Mouse (Mus musculus): ENCODE measurements around the gene Kazn.

Kazn gene

DNA sequence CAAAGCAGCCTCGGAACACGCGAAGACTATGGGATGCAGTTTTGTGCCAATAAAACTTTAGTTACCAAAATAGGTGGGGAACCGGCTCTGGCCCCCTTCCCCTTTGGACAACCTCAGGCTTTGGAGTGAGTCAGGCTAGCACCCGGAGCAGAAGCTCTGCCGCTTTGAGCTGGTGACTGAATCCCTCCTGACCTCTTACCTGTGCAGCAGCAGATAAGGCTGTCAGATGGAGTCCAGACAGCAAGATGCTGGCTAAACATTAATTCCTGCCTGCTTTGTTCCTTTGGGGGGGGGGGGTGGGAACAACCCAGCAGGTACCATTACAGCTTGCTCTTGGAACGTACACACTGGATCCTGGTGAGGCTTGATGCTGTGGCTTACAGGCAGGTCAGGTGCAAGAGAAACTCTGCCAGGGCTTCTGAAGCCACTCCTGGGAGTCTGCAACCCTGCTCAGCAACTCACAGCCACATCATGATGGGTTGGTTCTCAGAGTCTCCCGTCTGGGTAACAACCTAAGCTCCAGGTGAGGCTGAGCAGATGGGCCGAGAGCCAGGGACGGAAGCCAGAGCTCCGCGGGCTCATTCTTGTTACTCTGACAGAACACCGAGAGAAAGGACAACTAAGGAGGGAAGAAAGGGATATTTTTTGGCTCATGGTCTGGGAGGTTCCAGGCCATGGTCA lies 54.2 kb downstream of the Kazn start:
- POLR2A ChIA-PET, result interaction anchor here in 3 of 4 experiments (0.6 to 2.8 kb wide), 11 partner anchors 11 to 1089 kb away, joined by 3 to 14 read pairs (median 4); no protein-coding TSS in a partner anchor
- CTCF ChIA-PET, result interaction anchor here (0.6 to 3.5 kb wide), 13 partner anchors 10 to 592 kb away, joined by 3 to 17 read pairs (median 7); no protein-coding TSS in a partner anchor

GRCm38 (mm10) chr4:142183591-142183990 lies 55.6 kb downstream of the Kazn start:
- ChIA-PET POLR2A (interaction anchor here in 3 of 4 experiments (0.9 to 2.8 kb wide), 7 partner anchors 9 to 36 kb away, joined by 3 to 14 read pairs (median 4); no protein-coding TSS in a partner anchor), CTCF (interaction anchor here in 3 of 4 experiments (0.6 to 3.5 kb wide), 4 partner anchors 30 to 65 kb away, joined by 3 to 17 read pairs (median 8); no protein-coding TSS in a partner anchor)

- CTCF ChIA-PET, result interaction anchor here in 1 of 4 experiments (3.5 kb wide), 1 partner anchor 66 kb away, joined by 17 read pairs; no protein-coding TSS in a partner anchor
Measured at GRCm38 (mm10) chr4:142183015-142183414, 56.2 kb downstream of the Kazn start.

DNA sequence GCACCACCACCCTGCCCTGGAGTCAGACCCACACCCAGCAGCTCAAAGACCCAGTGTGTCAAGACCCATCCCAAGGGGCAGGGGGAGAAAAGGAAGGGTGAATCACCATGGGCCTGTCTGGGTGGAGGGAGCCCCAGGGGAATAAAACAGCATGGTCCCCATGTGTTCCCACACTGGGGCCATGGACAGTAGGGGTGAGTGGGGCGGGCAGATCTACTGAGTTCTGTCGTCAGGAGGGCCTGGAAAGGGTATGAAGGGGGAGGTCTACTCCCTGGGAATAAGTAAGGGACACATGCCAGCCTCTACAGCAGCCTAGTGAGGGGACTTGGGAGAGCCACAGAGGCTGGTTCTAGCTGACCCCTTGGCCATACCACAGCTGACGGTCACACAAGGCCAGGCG lies 57.6 kb downstream of the Kazn start:
- CTCF ChIA-PET, result no interaction called here
- POLR2A ChIA-PET, result interaction anchor here in 2 of 4 experiments (1.0 to 5.7 kb wide), 6 partner anchors 9 to 57 kb away, joined by 3 to 43 read pairs (median 8); no protein-coding TSS in a partner anchor

More at GRCm38 (mm10) chr4:142183015-142183414, 56.2 kb downstream of the Kazn start:
- POLR2A ChIA-PET, result no interaction called here

- POLR2A ChIA-PET, result interaction anchor here in 2 of 4 experiments (0.5 to 5.7 kb wide), 17 partner anchors 8 to 249 kb away, joined by 3 to 43 read pairs (median 6); partner anchors contain the start of gene Kazn (in 1 of the 2)
- CTCF ChIA-PET, result interaction anchor here (0.6 to 2.9 kb wide), 7 partner anchors 15 to 68 kb away, joined by 3 to 13 read pairs (median 6); no protein-coding TSS in a partner anchor
Measured at GRCm38 (mm10) chr4:142180874-142181273, 58.3 kb downstream of the Kazn start.

DNA sequence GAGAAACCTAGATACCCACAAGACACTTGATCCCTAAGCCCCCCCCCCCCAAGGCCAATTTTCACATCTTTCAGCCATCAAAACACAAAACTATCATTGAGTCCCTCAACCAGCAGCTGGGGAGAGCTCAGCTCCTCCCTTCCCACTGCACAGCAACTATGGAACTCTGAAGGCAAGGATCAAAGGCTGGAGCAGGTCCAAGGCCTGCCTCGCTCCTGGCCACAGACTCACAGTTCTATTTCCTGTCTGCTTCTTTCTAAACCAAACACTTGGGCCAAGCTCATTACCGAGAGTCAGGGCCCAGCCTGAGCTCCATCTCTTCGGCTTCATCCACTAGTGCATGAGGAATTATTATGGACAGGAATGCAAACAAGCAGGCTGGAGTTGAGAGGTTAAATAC lies 58.9 kb downstream of the Kazn start:
- ChIA-PET CTCF (interaction anchor here (0.6 to 2.9 kb wide), 12 partner anchors 9 to 166 kb away, joined by 3 to 13 read pairs (median 6); partner anchors contain the start of gene Fhad1 (in 1 of the 4)), POLR2A (interaction anchor here in 3 of 4 experiments (0.6 to 5.7 kb wide), 20 partner anchors 9 to 163 kb away, joined by 3 to 43 read pairs (median 5); partner anchors contain the start of gene Kazn (in 1 of the 3))

- CTCF ChIA-PET, result interaction anchor here in 2 of 4 experiments (0.9 to 2.9 kb wide), 7 partner anchors 10 to 69 kb away, joined by 4 to 13 read pairs (median 6); no protein-coding TSS in a partner anchor
Measured at GRCm38 (mm10) chr4:142179531-142179930, 59.7 kb downstream of the Kazn start.

GRCm38 (mm10) chr4:142176732-142177131 lies 62.5 kb downstream of the Kazn start:
- ChIA-PET CTCF (interaction anchor here in 1 of 4 experiments (1.5 kb wide), 1 partner anchor 72 kb away, joined by 3 read pairs; no protein-coding TSS in a partner anchor), POLR2A (interaction anchor here in 2 of 4 experiments (0.7 to 5.7 kb wide), 4 partner anchors 10 to 28 kb away, joined by 3 to 43 read pairs (median 16); no protein-coding TSS in a partner anchor)

More at GRCm38 (mm10) chr4:142179531-142179930, 59.7 kb downstream of the Kazn start:
- POLR2A ChIA-PET, result interaction anchor here in 3 of 4 experiments (0.6 to 5.7 kb wide), 24 partner anchors 8 to 166 kb away, joined by 3 to 43 read pairs (median 4); partner anchors contain the start of gene Kazn (in 1 of the 3)

- CTCF ChIA-PET, result interaction anchor here in 3 of 4 experiments (0.6 to 2.4 kb wide), 4 partner anchors 11 to 175 kb away, joined by 3 to 8 read pairs (median 7); no protein-coding TSS in a partner anchor
- POLR2A ChIA-PET, result interaction anchor here (0.5 to 5.6 kb wide), 23 partner anchors 8 to 1718 kb away, joined by 3 to 41 read pairs (median 4); partner anchors contain the start of gene Kazn (in 1 of the 4)
Measured at GRCm38 (mm10) chr4:142173981-142174485, 65.2 kb downstream of the Kazn start.

DNA sequence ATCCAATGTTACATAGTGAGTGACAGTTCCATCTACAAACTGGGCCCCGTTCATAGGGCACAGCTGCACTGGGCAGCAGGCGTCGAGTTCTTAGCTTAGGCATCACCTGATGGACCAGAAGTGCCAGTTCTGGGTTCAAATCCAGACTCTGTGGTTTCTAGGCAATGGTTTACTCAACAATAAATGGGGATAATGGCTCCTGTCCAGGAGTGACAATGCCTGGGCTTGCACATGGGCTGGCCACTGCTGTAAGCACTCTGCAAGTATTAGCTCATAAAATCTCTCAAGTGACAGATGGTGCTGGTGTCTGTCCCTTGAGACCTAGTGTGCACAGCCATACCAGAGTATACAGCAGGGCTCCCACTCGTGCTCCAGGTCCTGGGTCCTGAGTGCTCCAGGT lies 66.3 kb downstream of the Kazn start:
- POLR2A ChIA-PET, result interaction anchor here in 2 of 4 experiments (0.7 to 5.6 kb wide), 16 partner anchors 7 to 1113 kb away, joined by 3 to 41 read pairs (median 4); partner anchors contain the start of gene Kazn (in 1 of the 2)
- CTCF ChIA-PET, result interaction anchor here (0.5 to 1.5 kb wide), 5 partner anchors 19 to 139 kb away, joined by 3 to 5 read pairs (median 4); no protein-coding TSS in a partner anchor

DNA sequence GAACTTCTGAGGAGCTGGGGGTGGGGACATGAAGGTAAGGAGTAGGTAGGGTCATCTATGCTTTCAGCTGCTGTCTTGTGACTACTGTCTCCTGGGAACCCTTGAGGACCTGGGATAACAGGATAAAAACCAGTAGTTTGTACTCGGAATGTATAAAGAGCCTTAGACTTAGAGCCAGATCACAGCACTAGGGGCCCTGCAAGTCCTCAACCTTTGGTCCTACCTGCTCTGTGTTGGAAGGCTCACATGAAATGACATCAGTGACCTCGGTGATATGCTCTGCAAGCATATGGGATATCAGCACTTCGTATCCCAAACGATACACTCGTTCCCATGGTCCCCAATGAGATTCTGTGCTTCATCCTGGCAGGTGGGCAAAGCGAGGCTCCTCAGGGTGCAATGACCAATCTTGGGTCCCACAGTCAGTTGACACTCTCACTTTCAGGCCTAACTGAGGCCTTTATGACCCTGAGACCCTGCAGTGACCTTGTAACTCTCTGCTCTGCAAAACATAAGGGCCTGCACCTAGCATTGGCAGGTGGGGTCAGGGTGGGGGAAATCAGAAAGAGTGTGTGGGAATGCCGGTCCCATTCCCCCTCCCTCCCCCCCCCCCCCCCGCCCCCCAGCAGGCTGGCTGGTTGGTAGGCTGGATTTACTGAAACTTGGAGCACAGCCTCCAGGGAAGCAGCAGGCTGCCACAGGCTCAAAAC lies 67.3 kb downstream of the Kazn start:
- ChIA-PET POLR2A (interaction anchor here in 3 of 4 experiments (0.6 to 5.6 kb wide), 30 partner anchors 8 to 1114 kb away, joined by 3 to 41 read pairs (median 5); partner anchors contain the start of gene Kazn (in 1 of the 3)), CTCF (interaction anchor here (0.7 to 1.5 kb wide), 5 partner anchors 12 to 77 kb away, joined by 3 to 5 read pairs (median 4); no protein-coding TSS in a partner anchor)

GRCm38 (mm10) chr4:142170882-142171768 lies 68.1 kb downstream of the Kazn start:
- CTCF ChIA-PET, result interaction anchor here in 1 of 4 experiments (1.5 to 1.6 kb wide), 2 partner anchors 11 to 78 kb away, joined by 5 to 8 read pairs; no protein-coding TSS in a partner anchor
- POLR2A ChIA-PET, result interaction anchor here in 3 of 4 experiments (0.6 to 5.6 kb wide), 40 partner anchors 9 to 599 kb away, joined by 3 to 41 read pairs (median 5); partner anchors contain the start of gene Kazn (in 1 of the 3)

GRCm38 (mm10) chr4:142169636-142170035 lies 69.6 kb downstream of the Kazn start:
- CTCF ChIA-PET, result interaction anchor here in 3 of 4 experiments (0.5 to 1.6 kb wide), 5 partner anchors 10 to 1062 kb away, joined by 3 to 8 read pairs (median 5); no protein-coding TSS in a partner anchor
- POLR2A ChIA-PET, result interaction anchor here in 3 of 4 experiments (0.5 to 5.6 kb wide), 41 partner anchors 9 to 361 kb away, joined by 3 to 41 read pairs (median 5); partner anchors contain the start of gene Kazn (in 1 of the 3)

DNA sequence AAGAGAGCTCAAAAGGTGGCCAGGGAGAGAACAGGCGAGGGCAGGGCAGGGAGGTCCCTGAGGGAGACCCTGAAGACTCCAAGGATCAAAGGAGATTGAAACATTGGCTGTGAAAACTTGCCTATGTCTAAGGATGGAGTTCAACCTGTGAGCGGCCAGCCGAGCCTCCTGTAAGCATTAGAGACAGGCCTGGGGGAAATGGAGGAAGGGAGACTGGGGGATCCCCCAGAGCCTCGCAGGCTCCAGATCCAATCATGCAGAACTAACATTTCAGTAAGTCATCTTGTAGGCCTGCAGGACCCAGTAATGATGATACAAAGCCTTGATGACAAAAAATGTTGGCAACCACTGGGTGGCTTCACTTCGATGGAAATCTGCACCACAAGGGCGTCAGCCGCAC lies 70.8 kb downstream of the Kazn start:
- CTCF ChIA-PET, result interaction anchor here in 1 of 4 experiments (1.1 to 1.6 kb wide), 2 partner anchors 27 to 80 kb away, joined by 3 to 5 read pairs; no protein-coding TSS in a partner anchor
- POLR2A ChIA-PET, result interaction anchor here in 2 of 4 experiments (0.8 to 5.2 kb wide), 11 partner anchors 8 to 98 kb away, joined by 3 to 37 read pairs (median 11); partner anchors contain the start of gene Kazn (in 1 of the 2)

DNA sequence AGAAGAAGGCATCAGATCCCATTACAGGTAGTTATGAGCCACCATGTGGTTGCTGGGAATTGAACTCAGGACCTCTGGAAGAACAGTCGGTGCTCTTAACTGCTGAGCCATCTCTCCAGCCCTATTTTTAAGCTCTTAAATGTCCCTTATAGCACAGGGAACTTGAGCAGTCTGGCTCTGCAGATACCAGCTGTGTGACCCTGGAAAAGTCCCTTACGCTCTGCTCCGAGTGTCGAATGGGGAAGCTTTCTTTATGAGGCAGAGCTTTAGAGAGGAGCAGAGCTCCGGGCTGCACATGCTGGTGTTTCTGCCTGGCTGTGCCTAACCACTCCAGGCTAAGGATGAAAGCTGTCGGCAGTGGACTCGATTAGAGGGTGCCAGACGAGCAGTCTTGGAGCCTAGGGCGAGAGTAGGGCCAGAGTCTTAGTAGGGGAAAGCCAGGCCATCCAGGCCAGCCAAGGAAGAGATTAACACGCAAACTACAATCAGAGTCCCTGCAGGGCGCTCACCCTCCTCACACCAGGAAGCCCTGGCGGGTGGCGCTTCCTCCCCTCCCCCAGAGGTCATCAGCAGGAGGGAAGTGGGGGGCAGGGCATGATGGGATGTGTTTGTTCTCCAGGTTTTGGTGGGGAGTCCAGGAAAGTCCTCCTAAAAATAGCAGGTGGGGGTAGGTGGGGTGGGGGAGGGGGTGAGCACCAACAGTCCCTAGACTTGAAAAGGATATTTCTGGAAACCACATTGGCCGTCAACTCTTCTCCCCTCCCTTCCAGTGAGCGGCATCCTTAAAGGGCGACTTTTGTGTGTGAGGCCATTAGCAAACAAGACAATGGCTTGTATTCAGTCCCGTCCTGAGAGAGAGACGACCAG lies 73.1 kb downstream of the Kazn start:
- POLR2A ChIA-PET, result interaction anchor here (0.6 to 5.2 kb wide), 73 partner anchors 8 to 904 kb away, joined by 3 to 44 read pairs (median 4); partner anchors contain the start of genes Kazn (in 2 of the 4), Casp9 (in 1 of the 4) and Fhad1 (in 1 of the 4)
- CTCF ChIA-PET, result interaction anchor here (0.6 to 3.0 kb wide), 13 partner anchors 10 to 227 kb away, joined by 3 to 25 read pairs (median 4); no protein-coding TSS in a partner anchor

All from embryonic stem cell, embryonic (primary cell).